Mouse (Mus musculus) liver, embryonic 15.5 days (tissue): ENCODE data around the gene Nr5a2. TPM values are rescaled to one million over a fixed set of nuclear protein-coding genes. Genes with fewer than 3 reads are reported as not detected.

ENCODE experiments used
- ATAC-seq: fragments of 200-750 bp; cut with Nextera tagmentation; 2 replicates; pipeline ENCODE4 v1.8.0; 2017; ENCODE audit warnings: moderate number of reproducible peaks, mild to moderate bottlenecking, moderate library complexity; ENCODE audit not compliant: insufficient read depth
- H3K27ac ChIP-seq: fragments of 300-500 bp; sonication (generic); replicated peaks from 2 replicates; pipeline ENCODE4 v1.5.1; 2015; ENCODE audit warnings: mild to moderate bottlenecking, inconsistent platforms
- H3K27me3 ChIP-seq: fragments of 300-500 bp; sonication (generic); 2 replicates; pipeline ENCODE4 v1.6.1; 2015; ENCODE audit warnings: mild to moderate bottlenecking, inconsistent platforms
- H3K36me3 ChIP-seq: fragments of 300-500 bp; sonication (generic); replicated peaks from 2 replicates; pipeline ENCODE4 v1.6.1; 2015; ENCODE audit warnings: moderate library complexity, mild to moderate bottlenecking, inconsistent platforms
- H3K4me1 ChIP-seq: fragments of 300-500 bp; sonication (generic); replicated peaks from 2 replicates; pipeline ENCODE4 v1.6.1; 2015; ENCODE audit warnings: inconsistent platforms
- H3K4me2 ChIP-seq: fragments of 300-500 bp; sonication (generic); 2 replicates; pipeline ENCODE4 v1.6.1; 2015; ENCODE audit warnings: moderate library complexity, mild to moderate bottlenecking, inconsistent platforms
- H3K4me3 ChIP-seq: fragments of 300-500 bp; sonication (generic); replicated peaks from 2 replicates; pipeline ENCODE4 v1.5.1; 2015; ENCODE audit warnings: mild to moderate bottlenecking, inconsistent platforms
- H3K9ac ChIP-seq: fragments of 300-500 bp; sonication (generic); 2 replicates; pipeline ENCODE4 v1.6.1; 2015; ENCODE audit warnings: moderate library complexity, mild to moderate bottlenecking, inconsistent platforms
- H3K9me3 ChIP-seq: fragments of 300-500 bp; sonication (generic); replicated peaks from 2 replicates; pipeline ENCODE4 v1.6.1; 2016; ENCODE audit warnings: inconsistent platforms
- WGBS: fragments of 180-500 bp; shearing (Covaris S2); methylation state at CpG from one replicate; pipeline ENCODE4 v1.1.7; 2015; ENCODE audit warnings: mixed read lengths; ENCODE audit not compliant: insufficient replicate concordance; 5-methylcytosine and 5-hydroxymethylcytosine counted together
- polyA plus RNA-seq: library from polyadenylated mRNA; unstranded; fragments of >200 nt; fragmentation: Nextera tagmentation; extraction: Ambion mirVana; gene quantifications from 2 replicates; pipeline ENCODE4 v1.2.1, GENCODE M21; 2015

Nr5a2 gene
- polyA plus RNA-seq, 1 experiment from 2014 or later: 2.4 TPM

- H3K9me3 ChIP-seq: no peaks in the 10 kb centered on the region
- no peak for ATAC-seq
- no peak overlapping the region for H3K27ac ChIP-seq
- H3K36me3 ChIP-seq: peaks cover 12% of the 10 kb centered on the region
- no peak overlapping the region for H3K4me2 ChIP-seq
- no peak overlapping the region for H3K4me3 ChIP-seq
- H3K9ac ChIP-seq: no peak overlapping the region
- H3K27me3 ChIP-seq: no peaks in the 10 kb centered on the region
- no peaks in the 10 kb centered on the region; the same call in 1 of the 2 replicates for H3K4me1 ChIP-seq
- WGBS: 73% methylated on average over 13 of the region's 13 CpGs
Observed at GRCm38 (mm10) chr1:136883458-136884174, 76.6 kb downstream of the Nr5a2 start.

DNA sequence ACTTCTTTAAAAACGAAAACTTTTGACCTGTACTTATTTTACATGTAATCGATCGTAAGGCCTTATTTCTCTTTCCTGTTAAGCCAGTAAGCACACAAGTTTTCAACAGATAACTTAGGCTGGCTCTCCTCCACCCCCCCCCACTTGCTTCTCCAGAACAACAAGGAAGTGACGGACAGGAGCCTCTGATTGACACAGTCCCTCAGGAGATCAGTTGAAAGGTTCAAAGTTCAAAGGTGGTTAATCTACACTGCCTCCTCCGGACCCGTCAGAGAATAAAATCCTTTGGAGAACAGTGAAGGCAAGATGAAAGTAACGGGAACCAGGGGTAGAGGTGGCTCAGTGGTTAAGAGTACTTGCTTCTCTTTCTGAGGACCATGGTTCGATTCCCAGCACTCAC lies 80.0 kb downstream of the Nr5a2 start:
- no peaks in the 10 kb centered on the region for H3K9me3 ChIP-seq
- no peaks in the 10 kb centered on the region for H3K4me1 ChIP-seq
- no peak overlapping the region for H3K4me3 ChIP-seq
- no peak overlapping the region for H3K27ac ChIP-seq
- H3K9ac ChIP-seq: no peak overlapping the region
- no peak for ATAC-seq
- H3K27me3 ChIP-seq: no peaks in the 10 kb centered on the region
- 62% methylated on average over 8 of the region's 8 CpGs for WGBS
- H3K36me3 ChIP-seq: peaks cover 12% of the 10 kb centered on the region
- H3K4me2 ChIP-seq: no peak overlapping the region

GRCm38 (mm10) chr1:136875006-136875405 lies 85.2 kb downstream of the Nr5a2 start:
- H3K9ac ChIP-seq: no peak overlapping the region
- H3K4me1 ChIP-seq: no peaks in the 10 kb centered on the region
- H3K36me3 ChIP-seq: no peaks in the 10 kb centered on the region
- ATAC-seq: no peak
- no peak overlapping the region for H3K27ac ChIP-seq
- 72% methylated on average over 3 of the region's 3 CpGs for WGBS
- no peak overlapping the region for H3K4me2 ChIP-seq
- H3K27me3 ChIP-seq: no peaks in the 10 kb centered on the region
- H3K9me3 ChIP-seq: no peaks in the 10 kb centered on the region
- no peak overlapping the region for H3K4me3 ChIP-seq

GRCm38 (mm10) chr1:136868955-136869354 lies 91.3 kb downstream of the Nr5a2 start:
- H3K36me3 ChIP-seq: no peaks in the 10 kb centered on the region
- no peak overlapping the region for H3K27ac ChIP-seq
- no peak overlapping the region for H3K4me2 ChIP-seq
- no peak overlapping the region for H3K9ac ChIP-seq
- H3K27me3 ChIP-seq: no peaks in the 10 kb centered on the region
- no peak for ATAC-seq
- no peaks in the 10 kb centered on the region for H3K4me1 ChIP-seq
- no peak overlapping the region for H3K4me3 ChIP-seq
- 55% methylated on average over 6 of the region's 6 CpGs for WGBS
- no peaks in the 10 kb centered on the region for H3K9me3 ChIP-seq

- no peaks in the 10 kb centered on the region for H3K27me3 ChIP-seq
- H3K36me3 ChIP-seq: no peaks in the 10 kb centered on the region
- H3K4me2 ChIP-seq: no peak overlapping the region
- no peaks in the 10 kb centered on the region for H3K9me3 ChIP-seq
- H3K27ac ChIP-seq: no peak overlapping the region
- H3K9ac ChIP-seq: no peak overlapping the region
- H3K4me1 ChIP-seq: no peaks in the 10 kb centered on the region
- 65% methylated on average over 5 of the region's 5 CpGs for WGBS
- no peak for ATAC-seq
- H3K4me3 ChIP-seq: no peak overlapping the region
Observed at GRCm38 (mm10) chr1:136868285-136868684, 92.0 kb downstream of the Nr5a2 start.

GRCm38 (mm10) chr1:136866481-136867092 lies 93.7 kb downstream of the Nr5a2 start:
- no peak overlapping the region for H3K4me3 ChIP-seq
- no peaks in the 10 kb centered on the region for H3K9me3 ChIP-seq
- H3K4me2 ChIP-seq: no peak overlapping the region
- no peak overlapping the region for H3K9ac ChIP-seq
- H3K27me3 ChIP-seq: no peaks in the 10 kb centered on the region
- H3K4me1 ChIP-seq: no peaks in the 10 kb centered on the region
- H3K36me3 ChIP-seq: no peaks in the 10 kb centered on the region
- no peak for ATAC-seq
- WGBS: 55% methylated on average over 9 of the region's 9 CpGs
- no peak overlapping the region for H3K27ac ChIP-seq

- Histone ChIP-seq H3K27ac (no peak overlapping the region), H3K4me2 (no peak overlapping the region), H3K9me3 (no peaks in the 10 kb centered on the region), H3K27me3 (no peaks in the 10 kb centered on the region), H3K36me3 (no peaks in the 10 kb centered on the region), H3K4me1 (peaks cover 7% of the 10 kb centered on the region; the same call in 1 of the 2 replicates), H3K4me3 (no peak overlapping the region), H3K9ac (no peak overlapping the region)
- WGBS: 67% methylated on average over 6 of the region's 6 CpGs
- no peak for ATAC-seq
Observed at GRCm38 (mm10) chr1:136863209-136863608, 97.0 kb downstream of the Nr5a2 start.

- H3K4me3 ChIP-seq: no peak overlapping the region
- H3K27me3 ChIP-seq: no peaks in the 10 kb centered on the region
- WGBS: 54% methylated on average over 4 of the region's 4 CpGs
- ATAC-seq: peak; percentile 37; the same call in 1 of the 2 replicates
- H3K27ac ChIP-seq: no peak overlapping the region
- peaks cover 7% of the 10 kb centered on the region; the same call in 1 of the 2 replicates for H3K4me1 ChIP-seq
- H3K36me3 ChIP-seq: no peaks in the 10 kb centered on the region
- H3K9ac ChIP-seq: no peak overlapping the region
- no peak overlapping the region for H3K4me2 ChIP-seq
- H3K9me3 ChIP-seq: no peaks in the 10 kb centered on the region
Observed at GRCm38 (mm10) chr1:136859454-136859853, 100.8 kb downstream of the Nr5a2 start.

DNA sequence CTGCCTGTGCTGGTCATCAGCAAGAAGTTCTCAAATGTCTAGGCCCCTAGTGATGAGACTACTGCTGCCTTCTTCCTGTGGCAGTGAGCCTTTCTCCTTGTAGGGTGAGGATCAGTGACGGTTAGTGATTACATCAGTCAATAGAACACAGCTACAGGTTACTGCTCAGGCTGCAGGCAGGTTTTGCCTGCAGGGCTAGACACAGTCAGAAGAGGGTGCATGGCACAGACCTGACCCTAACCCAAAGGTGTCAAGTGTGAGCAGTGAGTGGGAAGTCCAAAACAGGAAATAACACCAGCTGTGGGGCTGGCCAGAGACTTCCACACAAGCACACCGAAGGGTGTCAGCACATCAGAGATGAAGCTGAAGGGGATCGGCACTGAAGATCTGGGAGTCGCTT lies 101.5 kb downstream of the Nr5a2 start:
- Histone ChIP-seq H3K4me2 (no peak overlapping the region), H3K9ac (no peak overlapping the region), H3K9me3 (no peaks in the 10 kb centered on the region), H3K27ac (no peak overlapping the region), H3K4me3 (no peak overlapping the region), H3K36me3 (no peaks in the 10 kb centered on the region), H3K27me3 (no peaks in the 10 kb centered on the region), H3K4me1 (peaks cover 7% of the 10 kb centered on the region; the same call in 1 of the 2 replicates)
- WGBS: 40% methylated on average over 4 of the region's 4 CpGs
- no peak for ATAC-seq

DNA sequence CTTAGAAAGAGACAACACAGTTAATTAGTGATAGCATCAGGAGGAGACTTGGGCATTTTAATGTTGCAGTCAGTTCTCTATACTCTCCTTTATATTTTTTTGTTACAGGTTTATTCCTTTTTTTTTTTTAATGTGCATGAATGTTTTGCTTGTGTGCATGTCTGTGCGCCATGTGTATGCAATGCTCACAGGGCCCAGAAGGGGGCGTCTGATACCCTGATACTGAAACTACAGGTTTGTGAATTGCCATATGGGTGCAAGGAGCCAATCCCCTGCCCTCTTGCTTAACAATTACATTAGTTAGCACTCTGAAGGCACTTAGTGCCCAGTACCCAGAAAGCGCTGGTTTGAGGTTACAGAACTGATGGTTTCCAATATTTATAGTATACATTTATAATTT lies 104.1 kb downstream of the Nr5a2 start:
- H3K36me3 ChIP-seq: no peaks in the 10 kb centered on the region

GRCm38 (mm10) chr1:136848791-136849190 lies 111.5 kb downstream of the Nr5a2 start:
- ATAC-seq: no peak
- no peaks in the 10 kb centered on the region for H3K36me3 ChIP-seq
- no peaks in the 10 kb centered on the region for H3K9me3 ChIP-seq
- H3K9ac ChIP-seq: no peak overlapping the region
- no peaks in the 10 kb centered on the region for H3K27me3 ChIP-seq
- no peak overlapping the region for H3K27ac ChIP-seq
- no peak overlapping the region for H3K4me3 ChIP-seq
- H3K4me2 ChIP-seq: no peak overlapping the region
- H3K4me1 ChIP-seq: no peaks in the 10 kb centered on the region
- 73% methylated on average over 6 of the region's 6 CpGs for WGBS

More for the DNA sequence above, 104.1 kb downstream of the Nr5a2 start:
- no peak overlapping the region for H3K4me2 ChIP-seq
- 63% methylated on average over 3 of the region's 3 CpGs for WGBS
- H3K27ac ChIP-seq: no peak overlapping the region
- H3K9ac ChIP-seq: no peak overlapping the region
- no peaks in the 10 kb centered on the region for H3K27me3 ChIP-seq
- peaks cover 7% of the 10 kb centered on the region; the same call in 1 of the 2 replicates for H3K4me1 ChIP-seq
- ATAC-seq: no peak
- H3K4me3 ChIP-seq: no peak overlapping the region
- no peaks in the 10 kb centered on the region for H3K9me3 ChIP-seq
